Mouse (Mus musculus) urinary bladder, postnatal 25 days (tissue): ENCODE measurements at regions not wholly inside any gene's neighbourhood (a gene's known extent, or its start where the extent isn't known, plus 50 kb on each side); places are given as distances from the start of the nearest gene placed in this dataset.

Experiments used
- DNase-seq: peaks from one replicate; pipeline ENCODE4 v3.0.0; 2022; ENCODE audit warnings: low spot score

DNA sequence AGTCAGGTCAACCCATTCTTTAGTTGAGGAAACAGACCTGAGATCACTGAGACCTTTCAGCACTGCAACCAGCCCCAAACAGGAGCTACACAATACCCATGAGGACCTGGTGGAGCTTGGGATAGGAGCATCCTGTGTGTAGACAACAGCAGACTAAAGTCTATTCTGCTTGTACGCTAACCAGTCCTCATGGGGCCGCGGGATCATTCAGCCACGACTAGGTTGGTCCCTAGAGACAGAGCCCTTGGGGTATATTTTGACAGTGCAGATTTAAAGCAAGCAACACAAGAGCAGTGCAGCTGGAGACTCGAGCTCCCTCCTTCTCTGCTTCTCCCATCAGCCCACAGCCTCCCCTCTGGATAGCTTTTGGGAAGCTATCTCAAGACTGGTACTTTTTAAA is 51.7 kb upstream of the Ankrd34c start:
- no peak for DNase-seq

GRCm38 (mm10) chr9:89788651-89789050 is 50.4 kb upstream of the Ankrd34c start:
- DNase-seq = no peak
